Mouse (Mus musculus) lung, embryonic 14.5 days (tissue): ENCODE measurements around the gene Hoxd12. TPM values are rescaled to one million over a fixed set of nuclear protein-coding genes. Genes with fewer than 3 reads are reported as not detected.

Experiments used
- ATAC-seq: fragments of 200-750 bp; cut with Nextera tagmentation; 2 replicates; pipeline ENCODE4 v1.8.0; 2017; ENCODE audit warnings: mild to moderate bottlenecking, moderate TSS enrichment, moderate library complexity; ENCODE audit not compliant: insufficient read depth
- DNase-seq: peaks from one replicate; pipeline ENCODE4 v3.0.0-alpha.2; 2015
- H3K27ac ChIP-seq: fragments of 300-500 bp; sonication (generic); 2 replicates; pipeline ENCODE4 v1.5.1; 2014; ENCODE audit warnings: low read depth, mild to moderate bottlenecking, moderate library complexity
- H3K27me3 ChIP-seq: fragments of 300-500 bp; sonication (generic); 2 replicates; pipeline ENCODE4 v1.6.1; 2014; ENCODE audit warnings: low read length, control low read depth; ENCODE audit not compliant: insufficient read depth
- H3K36me3 ChIP-seq: fragments of 300-500 bp; sonication (generic); 2 replicates; pipeline ENCODE4 v1.6.1; 2014; ENCODE audit warnings: control low read depth; ENCODE audit not compliant: insufficient read depth
- H3K4me1 ChIP-seq: fragments of 300-500 bp; sonication (generic); 2 replicates; pipeline ENCODE4 v1.6.1; 2014; ENCODE audit warnings: antibody characterized with exemption, control low read depth; ENCODE audit not compliant: insufficient read depth
- H3K4me2 ChIP-seq: fragments of 300-500 bp; sonication (generic); 2 replicates; pipeline ENCODE4 v1.6.1; 2014; ENCODE audit warnings: mild to moderate bottlenecking
- H3K4me3 ChIP-seq: fragments of 300-500 bp; sonication (generic); 2 replicates; pipeline ENCODE4 v1.5.1; 2014; ENCODE audit warnings: low read depth, low read length
- H3K9ac ChIP-seq: fragments of 300-500 bp; sonication (generic); 2 replicates; pipeline ENCODE4 v1.6.1; 2014
- H3K9me3 ChIP-seq: fragments of 300-500 bp; sonication (generic); 2 replicates; pipeline ENCODE4 v1.6.1; 2016; ENCODE audit warnings: low read depth, low read length, control low read depth
- CTCF ChIP-seq: IDR thresholded peaks from 2 replicates; pipeline ENCODE4 v1.5.1; 2016; ENCODE audit warnings: antibody characterized with exemption, low read depth
- WGBS: fragments of 180-500 bp; shearing (Covaris S2); extraction: QIAGEN DNeasy Blood & Tissue Kit; methylation state at CpG from one replicate; pipeline ENCODE4 v1.1.7; 2014; 5-methylcytosine and 5-hydroxymethylcytosine counted together
- polyA plus RNA-seq: library from polyadenylated mRNA; unstranded; fragments of >200 nt; fragmentation: Nextera tagmentation; extraction: Ambion mirVana; gene quantifications from 2 replicates; pipeline ENCODE4 v1.2.1, GENCODE M21; 2014

Gene Hoxd12
- polyA plus RNA-seq, 1 experiment from 2014 or later: not detected

- H3K27ac ChIP-seq: no peak within 1 kb of the TSS
- TF ChIP-seq CTCF: no peak
- ATAC-seq (no peak), DNase-seq (no peak)
- no peak within 1 kb of the TSS; the same call in 1 of the 2 replicates for H3K4me2 ChIP-seq
- no peaks in the 10 kb centered on the region for H3K9me3 ChIP-seq
- WGBS: 2% methylated on average over 15 of the region's 15 CpGs
- H3K4me1 ChIP-seq: no peaks in the 10 kb centered on the region
- no peaks in the 10 kb centered on the region for H3K36me3 ChIP-seq
- H3K4me3 ChIP-seq: no peak within 1 kb of the TSS; the same call in 1 of the 2 replicates
- H3K27me3 ChIP-seq: peaks cover 100% of the 10 kb centered on the region
- H3K9ac ChIP-seq: no peak within 1 kb of the TSS
These were observed 4.2 kb downstream of the Hoxd12 start, which contains the start of gene Hoxd11 for GRCm38 (mm10) chr2:74678891-74679595. Gene Hoxd11, plus strand, starts transcription at chr2:74679557.

GRCm38 (mm10) chr2:74679596-74679971 is 4.8 kb downstream of the Hoxd12 start:
- no peak overlapping the region for H3K27ac ChIP-seq

GRCm38 (mm10) chr2:74679980-74680379 is 5.2 kb downstream of the Hoxd12 start:
- H3K4me2 ChIP-seq: no peak overlapping the region; the same call in 1 of the 2 replicates

More at GRCm38 (mm10) chr2:74679596-74679971, 4.8 kb downstream of the Hoxd12 start:
- Histone ChIP-seq H3K9ac (no peak overlapping the region), H3K4me2 (no peak overlapping the region; the same call in 1 of the 2 replicates), H3K27me3 (peaks cover 100% of the 10 kb centered on the region), H3K4me1 (no peaks in the 10 kb centered on the region), H3K36me3 (no peaks in the 10 kb centered on the region), H3K9me3 (no peaks in the 10 kb centered on the region), H3K4me3 (no peak overlapping the region; the same call in 1 of the 2 replicates)
- WGBS: 1% methylated on average over 26 of the region's 26 CpGs
- no peak for TF ChIP-seq CTCF
- DNase-seq (no peak), ATAC-seq (no peak)

GRCm38 (mm10) chr2:74680561-74681398 is 6.0 kb downstream of the Hoxd12 start:
- H3K27me3 ChIP-seq: peaks cover 100% of the 10 kb centered on the region
- H3K27ac ChIP-seq: no peak overlapping the region
- no peaks in the 10 kb centered on the region for H3K36me3 ChIP-seq
- no peaks in the 10 kb centered on the region for H3K4me1 ChIP-seq
- no peak overlapping the region for H3K9ac ChIP-seq
- H3K4me3 ChIP-seq: no peak overlapping the region
- ATAC-seq (no peak), DNase-seq (no peak)
- TF ChIP-seq CTCF: no peak
- WGBS: 5% methylated on average over 21 of the region's 21 CpGs
- H3K4me2 ChIP-seq: no peak overlapping the region
- H3K9me3 ChIP-seq: no peaks in the 10 kb centered on the region

More at GRCm38 (mm10) chr2:74679980-74680379, 5.2 kb downstream of the Hoxd12 start:
- no peaks in the 10 kb centered on the region for H3K36me3 ChIP-seq
- no peak for TF ChIP-seq CTCF
- peaks cover 100% of the 10 kb centered on the region for H3K27me3 ChIP-seq
- no peaks in the 10 kb centered on the region for H3K9me3 ChIP-seq
- ATAC-seq: no peak
- H3K4me3 ChIP-seq: no peak overlapping the region; the same call in 1 of the 2 replicates
- no peak overlapping the region for H3K27ac ChIP-seq
- DNase-seq: no peak
- H3K9ac ChIP-seq: no peak overlapping the region
- no peaks in the 10 kb centered on the region for H3K4me1 ChIP-seq
- WGBS: under 1% methylated on average over 23 of the region's 23 CpGs

GRCm38 (mm10) chr2:74681594-74682531 is 7.0 kb downstream of the Hoxd12 start:
- Histone ChIP-seq H3K9me3 (no peaks in the 10 kb centered on the region), H3K27me3 (peaks cover 98% of the 10 kb centered on the region), H3K4me2 (peak overlapping the region; percentile 44; the same call in 1 of the 2 replicates), H3K4me1 (no peaks in the 10 kb centered on the region), H3K27ac (no peak overlapping the region), H3K4me3 (peak overlapping the region; percentile 23), H3K36me3 (no peaks in the 10 kb centered on the region), H3K9ac (no peak overlapping the region; the same call in 1 of the 2 replicates)
- no peak for TF ChIP-seq CTCF
- no peak for DNase-seq
- WGBS: under 1% methylated on average over 76 of the region's 78 CpGs
- peak; percentile 14; the same call in 1 of the 2 replicates for ATAC-seq

GRCm38 (mm10) chr2:74682796-74683195 is 8.0 kb downstream of the Hoxd12 start:
- no peaks in the 10 kb centered on the region for H3K36me3 ChIP-seq
- ATAC-seq: no peak
- 1% methylated on average over 49 of the region's 51 CpGs for WGBS
- no peak for DNase-seq
- no peak for TF ChIP-seq CTCF
- H3K4me2 ChIP-seq: peak overlapping the region; percentile 44; the same call in 1 of the 2 replicates
- H3K9ac ChIP-seq: no peak overlapping the region; the same call in 1 of the 2 replicates
- H3K27me3 ChIP-seq: peaks cover 98% of the 10 kb centered on the region
- H3K4me3 ChIP-seq: peak overlapping the region; percentile 23
- no peaks in the 10 kb centered on the region for H3K4me1 ChIP-seq
- no peak overlapping the region for H3K27ac ChIP-seq
- H3K9me3 ChIP-seq: no peaks in the 10 kb centered on the region
